Mouse (Mus musculus): ENCODE measurements around the gene Sirt1.

GRCm38 (mm10) chr10:63344751-63345150, 36.8 kb downstream of the Sirt1 start:
- no peak for TF ChIP-seq CTCF (IDR thresholded peaks at IDR 0.05; ENCODE audit: borderline replicate concordance, extremely low read depth, insufficient read depth, insufficient read length)
- no peak for TF ChIP-seq POLR2A (IDR thresholded peaks at IDR 0.05; ENCODE audit: borderline replicate concordance, extremely low read depth, insufficient read depth, insufficient read length, poor library complexity, severe bottlenecking)
